Mouse (Mus musculus): ENCODE results near the gene 2310011J03Rik.

DNA sequence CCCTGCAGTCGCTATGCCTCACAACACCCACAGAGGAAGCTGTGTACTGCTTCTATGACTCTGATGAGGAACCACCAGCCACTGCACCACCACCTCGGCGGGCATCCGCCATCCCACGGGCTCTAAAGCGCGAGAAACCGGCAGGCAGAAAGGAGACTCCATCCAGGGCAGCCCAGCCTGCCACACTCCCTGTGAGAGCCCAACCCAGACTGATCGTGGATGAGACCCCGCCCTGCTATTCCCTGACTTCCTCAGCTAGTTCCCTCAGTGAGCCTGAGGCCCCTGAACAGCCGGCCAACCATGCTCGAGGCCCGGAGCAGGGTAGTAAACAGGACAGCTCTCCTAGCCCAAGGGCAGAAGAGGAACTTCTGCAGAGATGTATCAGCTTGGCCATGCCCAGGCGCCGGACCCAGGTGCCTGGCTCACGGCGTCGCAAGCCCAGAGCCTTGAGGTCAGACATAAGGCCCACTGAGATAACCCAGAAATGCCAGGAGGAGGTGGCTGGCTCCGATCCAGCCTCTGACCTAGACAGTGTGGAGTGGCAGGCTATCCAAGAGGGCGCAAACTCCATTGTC is 6.6 kb downstream of the 2310011J03Rik start:
- TF ChIP-seq CTCF (IDR thresholded peaks at IDR 0.05; ENCODE audit: low read depth): no peak
- TF ChIP-seq EP300 (IDR thresholded peaks at IDR 0.05; ENCODE audit: low read depth): no peak
